Mouse (Mus musculus) right cerebral cortex, adult 18-20 months (tissue): ENCODE measurements around the gene Gm4869.
"Not testable (repeated sequence)": the region's sequence is repeated elsewhere in the genome, so short reads cannot be mapped to it uniquely, and the experiment has no call there.

Source experiments
- DNase-seq: peaks from one replicate; pipeline ENCODE4 v3.0.0; 2022; ENCODE audit warnings: mixed read lengths

Gene Gm4869

GRCm38 (mm10) chr5:140472336-140472735, 26.9 kb downstream of the Gm4869 start:
- DNase-seq = no peak

GRCm38 (mm10) chr5:140481458-140481857, 36.0 kb downstream of the Gm4869 start:
- DNase-seq = peak; percentile 22

- DNase-seq = no peak
These were observed 45.7 kb downstream of the Gm4869 start for GRCm38 (mm10) chr5:140491142-140491541.

GRCm38 (mm10) chr5:140492684-140493233, 47.3 kb downstream of the Gm4869 start:
- no peak for DNase-seq

- DNase-seq = no peak
These were observed 52.7 kb downstream of the Gm4869 start for GRCm38 (mm10) chr5:140498176-140498575.

GRCm38 (mm10) chr5:140500736-140501135, 55.3 kb downstream of the Gm4869 start:
- DNase-seq = no peak

- no peak for DNase-seq
These were observed 56.8 kb downstream of the Gm4869 start for GRCm38 (mm10) chr5:140501982-140502836.

GRCm38 (mm10) chr5:140502925-140503324, 57.5 kb downstream of the Gm4869 start:
- not testable (repeated sequence) for DNase-seq

GRCm38 (mm10) chr5:140505208-140505780, 59.8 kb downstream of the Gm4869 start, which contains the start of gene Chst12:
Gene Chst12, plus strand, starts transcription at chr5:140505550.
- peak; percentile 99 for DNase-seq

- DNase-seq = peak; percentile 41
These were observed 60.8 kb downstream of the Gm4869 start for GRCm38 (mm10) chr5:140506096-140506794.

- no peak for DNase-seq
These were observed 62.2 kb downstream of the Gm4869 start for GRCm38 (mm10) chr5:140507466-140508208.

- DNase-seq = no peak
These were observed 63.2 kb downstream of the Gm4869 start for GRCm38 (mm10) chr5:140508686-140509085.

GRCm38 (mm10) chr5:140509204-140509603, 63.8 kb downstream of the Gm4869 start:
- DNase-seq = no peak

- no peak for DNase-seq
These were observed 64.9 kb downstream of the Gm4869 start for GRCm38 (mm10) chr5:140510012-140511000.

GRCm38 (mm10) chr5:140513921-140514320, 68.5 kb downstream of the Gm4869 start:
- DNase-seq = no peak

- no peak for DNase-seq
These were observed 69.5 kb downstream of the Gm4869 start for GRCm38 (mm10) chr5:140514799-140515486.

- no peak for DNase-seq
These were observed 71.9 kb downstream of the Gm4869 start for GRCm38 (mm10) chr5:140517159-140517920.

GRCm38 (mm10) chr5:140517921-140518230, 72.4 kb downstream of the Gm4869 start:
- no peak for DNase-seq

- no peak for DNase-seq
These were observed 75.8 kb downstream of the Gm4869 start for GRCm38 (mm10) chr5:140521196-140521595.

GRCm38 (mm10) chr5:140526754-140527153, 81.3 kb downstream of the Gm4869 start:
- no peak for DNase-seq
